Mouse (Mus musculus) midbrain, embryonic 14.5 days (tissue): ENCODE results near the gene Nudt9. TPM values are rescaled to one million over a fixed set of nuclear protein-coding genes. Genes with fewer than 3 reads are reported as not detected.

Experiments used
- ATAC-seq: fragments of 200-750 bp; cut with Nextera tagmentation; 2 replicates; pipeline ENCODE4 v1.8.0; 2017; ENCODE audit warnings: moderate number of reproducible peaks, moderate library complexity; ENCODE audit not compliant: low FRiP score, low TSS enrichment
- DNase-seq: peaks from one replicate; pipeline ENCODE4 v3.0.0-alpha.2; 2015
- H3K27ac ChIP-seq: fragments of 300-500 bp; sonication (generic); replicated peaks from 2 replicates; pipeline ENCODE4 v1.5.1; 2014; ENCODE audit warnings: mild to moderate bottlenecking, low read depth, low read length, moderate library complexity
- H3K27me3 ChIP-seq: fragments of 300-500 bp; sonication (generic); 2 replicates; pipeline ENCODE4 v1.6.1; 2014; ENCODE audit warnings: low read length, control low read depth, mixed read lengths; ENCODE audit not compliant: control insufficient read depth, insufficient read depth
- H3K36me3 ChIP-seq: fragments of 300-500 bp; sonication (generic); 2 replicates; pipeline ENCODE4 v1.6.1; 2014; ENCODE audit warnings: low read length, control low read depth; ENCODE audit not compliant: control insufficient read depth, insufficient read depth
- H3K4me1 ChIP-seq: fragments of 300-500 bp; sonication (generic); 2 replicates; pipeline ENCODE4 v1.6.1; 2014; ENCODE audit warnings: mild to moderate bottlenecking, antibody characterized with exemption, low read length, control low read depth; ENCODE audit not compliant: control insufficient read depth, insufficient read depth
- H3K4me2 ChIP-seq: fragments of 300-500 bp; sonication (generic); 2 replicates; pipeline ENCODE4 v1.6.1; 2014; ENCODE audit warnings: mild to moderate bottlenecking, low read length, moderate library complexity
- H3K4me3 ChIP-seq: fragments of 300-500 bp; sonication (generic); replicated peaks from 2 replicates; pipeline ENCODE4 v1.5.1; 2014; ENCODE audit warnings: low read depth, low read length
- H3K9ac ChIP-seq: fragments of 300-500 bp; sonication (generic); replicated peaks from 2 replicates; pipeline ENCODE4 v1.6.1; 2014; ENCODE audit warnings: mild to moderate bottlenecking, low read length, moderate library complexity
- H3K9me3 ChIP-seq: fragments of 300-500 bp; sonication (generic); 2 replicates; pipeline ENCODE4 v1.6.1; 2016; ENCODE audit warnings: low read length, control low read depth, mixed read lengths; ENCODE audit not compliant: control insufficient read depth
- WGBS: fragments of 180-500 bp; shearing (Covaris S2); extraction: QIAGEN DNeasy Blood & Tissue Kit; methylation state at CpG from one replicate; pipeline ENCODE4 v1.1.7; 2014; 5-methylcytosine and 5-hydroxymethylcytosine counted together
- polyA plus RNA-seq: library from polyadenylated mRNA; unstranded; fragments of >200 nt; fragmentation: Nextera tagmentation; extraction: Ambion mirVana; gene quantifications from 2 replicates; pipeline ENCODE4 v1.2.1, GENCODE M21; 2014

Gene Nudt9
- polyA plus RNA-seq = 56.0 and 56.1 TPM in 2 replicates

- peak; percentile 99 for DNase-seq
- Histone ChIP-seq H3K27ac (peak within 1 kb of the TSS; percentile 73), H3K27me3 (no peaks in the 10 kb centered on the region; the same call in 1 of the 2 replicates), H3K4me3 (peak within 1 kb of the TSS; percentile 78), H3K4me2 (peak within 1 kb of the TSS; percentile 74), H3K9ac (peak within 1 kb of the TSS; percentile 81), H3K4me1 (peaks cover 12% of the 10 kb centered on the region; the same call in 1 of the 2 replicates), H3K36me3 (peaks cover 8% of the 10 kb centered on the region), H3K9me3 (no peaks in the 10 kb centered on the region)
- WGBS = 5% methylated on average over 90 of the region's 90 CpGs
- peak; percentile 98 for ATAC-seq
Measured at GRCm38 (mm10) chr5:104046256-104047199, at the start of gene Nudt9. Nudt9 (plus strand) TSS chr5:104046306.

GRCm38 (mm10) chr5:103998739-103999138 is 47.4 kb upstream of the Nudt9 start:
- Histone ChIP-seq H3K4me1 (no peaks in the 10 kb centered on the region; the same call in 1 of the 2 replicates), H3K36me3 (no peaks in the 10 kb centered on the region), H3K27me3 (no peaks in the 10 kb centered on the region), H3K9me3 (no peaks in the 10 kb centered on the region), H3K4me2 (no peak overlapping the region), H3K27ac (no peak overlapping the region), H3K4me3 (no peak overlapping the region), H3K9ac (no peak overlapping the region)
- 75% methylated on average over 5 of the region's 5 CpGs for WGBS
- DNase-seq = no peak
- no peak for ATAC-seq

GRCm38 (mm10) chr5:103999738-104000137 is 46.4 kb upstream of the Nudt9 start:
- Histone ChIP-seq H3K36me3 (no peaks in the 10 kb centered on the region), H3K4me3 (no peak overlapping the region), H3K27ac (no peak overlapping the region), H3K4me1 (no peaks in the 10 kb centered on the region; the same call in 1 of the 2 replicates), H3K9ac (no peak overlapping the region), H3K9me3 (no peaks in the 10 kb centered on the region), H3K4me2 (no peak overlapping the region), H3K27me3 (no peaks in the 10 kb centered on the region)
- DNase-seq (peak; percentile 91), ATAC-seq (no peak)
- WGBS = 3% methylated on average over 5 of the region's 5 CpGs

- no peaks in the 10 kb centered on the region for H3K36me3 ChIP-seq
- H3K27me3 ChIP-seq = no peaks in the 10 kb centered on the region
- no peaks in the 10 kb centered on the region for H3K9me3 ChIP-seq
- H3K4me3 ChIP-seq = peak overlapping the region; percentile 19
- WGBS = 10% methylated on average over 18 of the region's 18 CpGs
- DNase-seq = peak; percentile 14
- no peak overlapping the region for H3K27ac ChIP-seq
- H3K4me1 ChIP-seq = no peaks in the 10 kb centered on the region; the same call in 1 of the 2 replicates
- peak overlapping the region; percentile 35; the same call in 1 of the 2 replicates for H3K9ac ChIP-seq
- H3K4me2 ChIP-seq = peak overlapping the region; percentile 48
- ATAC-seq = no peak
Measured at GRCm38 (mm10) chr5:104002549-104003255, 43.4 kb upstream of the Nudt9 start.

- Histone ChIP-seq H3K9me3 (no peaks in the 10 kb centered on the region), H3K4me2 (peak overlapping the region; percentile 48), H3K4me1 (no peaks in the 10 kb centered on the region; the same call in 1 of the 2 replicates), H3K27me3 (no peaks in the 10 kb centered on the region), H3K4me3 (no peak overlapping the region), H3K27ac (no peak overlapping the region), H3K9ac (peak overlapping the region; percentile 35; the same call in 1 of the 2 replicates), H3K36me3 (no peaks in the 10 kb centered on the region)
- DNase-seq (peak; percentile 22), ATAC-seq (no peak)
- 53% methylated on average over 15 of the region's 15 CpGs for WGBS
Measured at GRCm38 (mm10) chr5:104003256-104003931, 42.7 kb upstream of the Nudt9 start.

- DNase-seq = no peak
- no peak overlapping the region for H3K4me2 ChIP-seq
- ATAC-seq = no peak
- no peaks in the 10 kb centered on the region for H3K9me3 ChIP-seq
- no peak overlapping the region for H3K27ac ChIP-seq
- no peaks in the 10 kb centered on the region; the same call in 1 of the 2 replicates for H3K4me1 ChIP-seq
- no peak overlapping the region for H3K4me3 ChIP-seq
- H3K36me3 ChIP-seq = no peaks in the 10 kb centered on the region
- no peaks in the 10 kb centered on the region for H3K27me3 ChIP-seq
- H3K9ac ChIP-seq = no peak overlapping the region
- 91% methylated on average over 2 of the region's 2 CpGs for WGBS
Measured at GRCm38 (mm10) chr5:104003955-104004354, 42.2 kb upstream of the Nudt9 start.

- Histone ChIP-seq H3K4me2 (no peak overlapping the region), H3K27me3 (no peaks in the 10 kb centered on the region), H3K27ac (no peak overlapping the region), H3K4me1 (no peaks in the 10 kb centered on the region; the same call in 1 of the 2 replicates), H3K9me3 (no peaks in the 10 kb centered on the region), H3K36me3 (no peaks in the 10 kb centered on the region), H3K9ac (no peak overlapping the region), H3K4me3 (no peak overlapping the region)
- DNase-seq (no peak), ATAC-seq (no peak)
- WGBS = 82% methylated on average over 3 of the region's 3 CpGs
Measured at GRCm38 (mm10) chr5:104006811-104007210, 39.3 kb upstream of the Nudt9 start.

- no peaks in the 10 kb centered on the region for H3K9me3 ChIP-seq
- H3K4me1 ChIP-seq = no peaks in the 10 kb centered on the region
- 78% methylated on average over 5 of the region's 5 CpGs for WGBS
- ATAC-seq = no peak
- H3K36me3 ChIP-seq = no peaks in the 10 kb centered on the region
- no peak overlapping the region for H3K4me2 ChIP-seq
- no peak overlapping the region for H3K9ac ChIP-seq
- DNase-seq = no peak
- no peaks in the 10 kb centered on the region for H3K27me3 ChIP-seq
- H3K27ac ChIP-seq = no peak overlapping the region
- no peak overlapping the region for H3K4me3 ChIP-seq
Measured at GRCm38 (mm10) chr5:104007801-104008200, 38.3 kb upstream of the Nudt9 start.
